Mouse (Mus musculus): ENCODE data around the gene Fam166a.

Fam166a gene

GRCm38 (mm10) chr2:25224492-25224765, 5.9 kb downstream of the Fam166a start, which contains the start of gene Tubb4b:
Gene Tubb4b, minus strand, starts transcription at chr2:25224702.
- DNase-seq: no peak

- peak; percentile 99 for DNase-seq
Observed at GRCm38 (mm10) chr2:25224766-25225752, 6.5 kb downstream of the Fam166a start.

- DNase-seq: no peak
Observed at GRCm38 (mm10) chr2:25225811-25226379, 7.3 kb downstream of the Fam166a start.

GRCm38 (mm10) chr2:25226864-25227263, 8.3 kb downstream of the Fam166a start:
- peak; percentile 41 for DNase-seq

GRCm38 (mm10) chr2:25227406-25227805, 8.9 kb downstream of the Fam166a start:
- DNase-seq: no peak

- DNase-seq: peak; percentile 83
Observed at GRCm38 (mm10) chr2:25228431-25228889, 9.9 kb downstream of the Fam166a start.

GRCm38 (mm10) chr2:25228995-25229530, 10.5 kb downstream of the Fam166a start:
- DNase-seq: no peak

GRCm38 (mm10) chr2:25229582-25229981, 11.0 kb downstream of the Fam166a start:
- no peak for DNase-seq

- no peak for DNase-seq
Observed at GRCm38 (mm10) chr2:25230581-25230980, 12.0 kb downstream of the Fam166a start.

- no peak for DNase-seq
Observed at GRCm38 (mm10) chr2:25231038-25231437, 12.5 kb downstream of the Fam166a start.

GRCm38 (mm10) chr2:25233421-25233820, 14.9 kb downstream of the Fam166a start:
- DNase-seq: no peak

GRCm38 (mm10) chr2:25234050-25234449, 15.5 kb downstream of the Fam166a start, which contains the start of gene Slc34a3:
Gene Slc34a3, minus strand, starts transcription at chr2:25234364.
- no peak for DNase-seq

GRCm38 (mm10) chr2:25234551-25235220, 16.1 kb downstream of the Fam166a start:
- no peak for DNase-seq

- DNase-seq: no peak
Observed at GRCm38 (mm10) chr2:25236614-25237013, 18.1 kb downstream of the Fam166a start, which contains the start of gene Rnf224. Gene Rnf224, minus strand, starts transcription at chr2:25236787.

- no peak for DNase-seq
Observed at GRCm38 (mm10) chr2:25237522-25237921, 19.0 kb downstream of the Fam166a start.

- DNase-seq: no peak
Observed at GRCm38 (mm10) chr2:25238106-25238505, 19.6 kb downstream of the Fam166a start.

- no peak for DNase-seq
Observed at GRCm38 (mm10) chr2:25239766-25240165, 21.2 kb downstream of the Fam166a start.

GRCm38 (mm10) chr2:25240310-25240709, 21.8 kb downstream of the Fam166a start:
- DNase-seq: no peak

GRCm38 (mm10) chr2:25240723-25241437, 22.3 kb downstream of the Fam166a start:
- peak; percentile 66 for DNase-seq

- DNase-seq: no peak
Observed at GRCm38 (mm10) chr2:25241438-25241775, 22.9 kb downstream of the Fam166a start.

GRCm38 (mm10) chr2:25242101-25242506, 23.6 kb downstream of the Fam166a start, which contains the start of the genes Rnf208 and Cysrt1:
Gene Rnf208, plus strand, starts transcription at chr2:25242255.
Gene Cysrt1, minus strand, starts transcription at chr2:25242452.
- DNase-seq: peak; percentile 67

GRCm38 (mm10) chr2:25243342-25243741, 24.8 kb downstream of the Fam166a start:
- no peak for DNase-seq

All from right cerebral cortex, postnatal 25 days (tissue).